Mouse (Mus musculus) megakaryocyte, embryonic 14.5 days (primary cell): ENCODE data around the gene Sbpl.
"Not testable (repeated sequence)": the region's sequence is repeated elsewhere in the genome, so short reads cannot be mapped to it uniquely, and the experiment has no call there.

Experiments
- FLI1 ChIP-seq: IDR thresholded peaks from 2 replicates; pipeline ENCODE4 v1.6.1; 2012; ENCODE audit warnings: low read length, inconsistent platforms, mixed read lengths
- GATA1 ChIP-seq: IDR thresholded peaks from 3 replicates; pipeline ENCODE4 v1.6.1; 2012; ENCODE audit warnings: mixed read lengths, low read length, inconsistent platforms, borderline replicate concordance

GRCm38 (mm10) chr17:23947486-23947885 lies 7.6 kb downstream of the Sbpl start:
- TF ChIP-seq GATA1, FLI1: not testable (repeated sequence)
